Comparison of ENCODE assay signal across 8 mouse cellular contexts in genomic region chr7:126584506-126584977, GRCm38 (mm10). TPM values are rescaled to one million over a fixed set of nuclear protein-coding genes. Genes with fewer than 3 reads are reported as not detected.
A peak's percentile ranks its signal among the peaks of the same experiment; 100 is the strongest.
DNase-seq lines count a peak whose midpoint lies in the region; ATAC-seq and TF ChIP-seq lines count a peak whose summit lies in the region.

Gene Apobr, plus strand, starts transcription at chr7:126584942.

- H3K9ac ChIP-seq in forebrain, embryonic 11.5 days (ENCODE audit: low read length), result peak within 1 kb of the TSS; percentile 35; the same call in 1 of the 2 replicates
- no peak within 1 kb of the TSS for H3K9ac ChIP-seq in limb, embryonic 14.5 days (ENCODE audit: low read depth, low read length, severe bottlenecking)

- H3K4me3 ChIP-seq in forebrain, embryonic 11.5 days (ENCODE audit: low read depth, low read length), result 0 out of 2 replicates have a peak within 1 kb of the TSS, but pooled peaks have one; percentile 48
- peak within 1 kb of the TSS; percentile 46 for H3K4me3 ChIP-seq in limb, embryonic 14.5 days (replicated peaks; ENCODE audit: low read length)

- peak; percentile 35 for DNase-seq in layer of hippocampus, adult 9-11 months
- no peak for DNase-seq in layer of hippocampus, postnatal 25 days (ENCODE audit: extremely low spot score in 1 of 2, low spot score in 1 of 2)
- no peak for DNase-seq in forebrain, embryonic 11.5 days (ENCODE audit: low spot score)
- no peak for DNase-seq in limb, embryonic 14.5 days (ENCODE audit: low spot score)
- no peak for DNase-seq in cerebellum, adult 11-12 months
- no peak for DNase-seq in embryo, embryonic 9.5 days (ENCODE audit: extremely low spot score)
- DNase-seq in left cerebral cortex, postnatal 10 days (ENCODE audit: extremely low spot score in 1 of 2, low spot score in 2 of 2), result no peak

- peaks cover 4% of the 10 kb centered on the region for H3K27me3 ChIP-seq in forebrain, embryonic 11.5 days (ENCODE audit: control insufficient read depth, insufficient read depth, low read length)
- no peaks in the 10 kb centered on the region for H3K27me3 ChIP-seq in limb, embryonic 14.5 days (ENCODE audit: control insufficient read depth, insufficient read depth, low read length)

- 80% methylated on average over 8 of the region's 8 CpGs for WGBS in forebrain, embryonic 11.5 days
- WGBS in limb, embryonic 14.5 days, result 74% methylated on average over 8 of the region's 8 CpGs

- H3K4me2 ChIP-seq in forebrain, embryonic 11.5 days (ENCODE audit: low read depth, low read length, severe bottlenecking), result peak within 1 kb of the TSS; percentile 56; the same call in 1 of the 2 replicates
- H3K4me2 ChIP-seq in limb, embryonic 14.5 days (replicated peaks; ENCODE audit: low read depth, low read length, severe bottlenecking), result peak within 1 kb of the TSS; percentile 91

- H3K4me1 ChIP-seq in forebrain, embryonic 11.5 days (replicated peaks; ENCODE audit: control insufficient read depth, insufficient read depth, low read length), result no peaks in the 10 kb centered on the region
- H3K4me1 ChIP-seq in limb, embryonic 14.5 days (ENCODE audit: control insufficient read depth, insufficient read depth, low read length), result peaks cover 7% of the 10 kb centered on the region; the same call in 1 of the 2 replicates

- no peak within 1 kb of the TSS for H3K27ac ChIP-seq in forebrain, embryonic 11.5 days (ENCODE audit: low read depth, low read length)
- H3K27ac ChIP-seq in limb, embryonic 14.5 days (replicated peaks; ENCODE audit: low read depth, low read length), result peak within 1 kb of the TSS; percentile 73; the same call in 1 of the 2 replicates

- ATAC-seq in forebrain, embryonic 11.5 days (replicated peaks; ENCODE audit: low FRiP score), result no peak
- ATAC-seq in limb, embryonic 14.5 days (ENCODE audit: low FRiP score, low read depth), result no peak
- ATAC-seq in monocyte, adult 5-6 weeks (replicated peaks; ENCODE audit: insufficient number of reproducible peaks, low FRiP score, low TSS enrichment, poor library complexity, severe bottlenecking), result peak; percentile 75

- intact Hi-C loops in left cerebral cortex, postnatal 10 days (cut with DNase I), result loop anchor here (5.0 kb wide), 1 partner anchor 108 kb away; no protein-coding TSS in a partner anchor

- no peak for TF ChIP-seq POLR2A in limb, embryonic 14.5 days (IDR thresholded peaks at IDR 0.05; ENCODE audit: borderline replicate concordance, extremely low read depth, insufficient read depth, insufficient read length)

- H3K9me3 ChIP-seq in forebrain, embryonic 11.5 days (ENCODE audit: control insufficient read depth, low read length), result no peaks in the 10 kb centered on the region
- H3K9me3 ChIP-seq in limb, embryonic 14.5 days (ENCODE audit: control insufficient read depth, low read length), result no peaks in the 10 kb centered on the region

- H3K36me3 ChIP-seq in forebrain, embryonic 11.5 days (ENCODE audit: control insufficient read depth, insufficient read depth, low read length), result no peaks in the 10 kb centered on the region
- peaks cover 9% of the 10 kb centered on the region; the same call in 1 of the 2 replicates for H3K36me3 ChIP-seq in limb, embryonic 14.5 days (ENCODE audit: control insufficient read depth, insufficient read depth, low read length)

RNA-seq across cellular contexts. Expression of gene Apobr, which starts in this region (rescaled TPM):
- total RNA-seq in layer of hippocampus, postnatal 25 days (2021), result 1 to 10 TPM in 1 of 2 experiments, under 1 TPM in 1; 0.28 to 1.1 TPM
- polyA plus RNA-seq in forebrain, embryonic 11.5 days (2014; fragmentation: Nextera tagmentation; extraction: Ambion mirVana), result 0.69 and 0.77 TPM in 2 replicates
- 0.96 and 1.0 TPM in 2 replicates for polyA plus RNA-seq in limb, embryonic 14.5 days (2012; rRNA removed)
- polyA plus RNA-seq in limb, embryonic 14.5 days (2014; fragmentation: Nextera tagmentation; extraction: Ambion mirVana), result 1.1 and 1.5 TPM in 2 replicates
- total RNA-seq in monocyte, adult 5-6 weeks (2017), result 124 to 141 TPM (median 133 TPM) in 3 replicates
- 1 to 10 TPM in 1 of 2 experiments, under 1 TPM in 1; 0.97 to 1.1 TPM for total RNA-seq in left cerebral cortex, postnatal 10 days (2021)

Comparison
In these comparisons a context has a peak if more than half of its experiments do, and no peak if none do; other contexts are left out.
1. RNA of gene Apobr (total RNA-seq): 124 to 141 TPM in monocyte, adult 5-6 weeks; 0.28 to 1.1 TPM in layer of hippocampus, postnatal 25 days and 0.97 to 1.1 TPM in left cerebral cortex, postnatal 10 days; every median in the first group is over 10 times any median in the second.